Mouse (Mus musculus) erythroblast, embryonic 14.5 days (primary cell): ENCODE data around the gene Gnai2.

Source experiments
- GATA1 ChIP-seq: IDR thresholded peaks from 2 replicates; pipeline ENCODE4 v1.6.1; 2012; ENCODE audit warnings: low read length, inconsistent platforms, mixed read lengths
- TAL1 ChIP-seq: IDR thresholded peaks from 3 replicates; pipeline ENCODE4 v1.6.1; 2012; ENCODE audit warnings: low read length, inconsistent platforms, mixed read lengths

DNA sequence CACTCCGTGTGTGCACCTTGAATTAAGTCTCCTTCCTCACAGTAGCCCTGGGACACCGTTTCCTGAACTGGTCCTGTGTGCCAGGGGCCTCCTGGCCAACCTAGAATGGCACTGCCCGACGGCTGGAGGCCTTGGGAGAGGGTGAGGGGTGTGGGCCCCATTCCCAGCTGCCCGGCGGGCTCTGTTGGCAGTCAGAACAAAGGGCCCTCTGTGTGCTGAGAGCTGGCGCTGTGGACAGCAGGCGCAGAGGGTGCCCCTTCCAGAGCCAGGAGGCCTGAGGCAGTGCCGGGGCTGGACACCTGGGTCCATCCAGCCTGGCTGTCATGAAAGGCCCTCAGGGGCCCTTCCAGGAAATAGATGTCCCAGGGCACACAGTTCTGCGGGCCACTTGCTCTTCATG is 24.4 kb upstream of the Gnai2 start:
- TF ChIP-seq TAL1 (no peak), GATA1 (no peak)
